Mouse (Mus musculus): ENCODE data around the gene 1700025C18Rik. TPM values are rescaled to one million over a fixed set of nuclear protein-coding genes. Genes with fewer than 3 reads are reported as not detected.

The 1700025C18Rik gene
- polyA plus RNA-seq, 1 experiment from 2014 or later = not detected

Other genes with a start within 250 kb of the 1700025C18Rik start
- 36.7 and 40.7 TPM in 2 replicates for gene Pltp, start 233.0 kb downstream of the 1700025C18Rik start, polyA plus RNA-seq (2016; fragmentation: Nextera tagmentation; extraction: Ambion mirVana)
- gene Pcif1, start 211.4 kb downstream of the 1700025C18Rik start, polyA plus RNA-seq (2016; fragmentation: Nextera tagmentation; extraction: Ambion mirVana) = 77.2 and 81.2 TPM in 2 replicates
- 17.4 and 18.2 TPM in 2 replicates for gene Zfp335, start 179.0 kb downstream of the 1700025C18Rik start, polyA plus RNA-seq (2016; fragmentation: Nextera tagmentation; extraction: Ambion mirVana)
- gene Mmp9, start 150.0 kb downstream of the 1700025C18Rik start, polyA plus RNA-seq (2016; fragmentation: Nextera tagmentation; extraction: Ambion mirVana) = 0.28 and 0.77 TPM in 2 replicates
- 1.5 and 1.7 TPM in 2 replicates for gene Slc12a5, start 129.9 kb downstream of the 1700025C18Rik start, polyA plus RNA-seq (2016; fragmentation: Nextera tagmentation; extraction: Ambion mirVana)
- gene Ncoa5, start 55.9 kb downstream of the 1700025C18Rik start, polyA plus RNA-seq (2016; fragmentation: Nextera tagmentation; extraction: Ambion mirVana) = 98.9 TPM in 2 replicates
- 5.0 and 6.2 TPM in 2 replicates for gene Cd40, start 35.1 kb downstream of the 1700025C18Rik start, polyA plus RNA-seq (2016; fragmentation: Nextera tagmentation; extraction: Ambion mirVana)
- gene Cdh22, start 144.1 kb upstream of the 1700025C18Rik start, polyA plus RNA-seq (2016; fragmentation: Nextera tagmentation; extraction: Ambion mirVana) = 0.91 and 1.1 TPM in 2 replicates
- 59.2 and 64.6 TPM in 2 replicates for gene Slc35c2, start 197.1 kb upstream of the 1700025C18Rik start, polyA plus RNA-seq (2016; fragmentation: Nextera tagmentation; extraction: Ambion mirVana)
- gene Elmo2, start 235.7 kb upstream of the 1700025C18Rik start, polyA plus RNA-seq (2016; fragmentation: Nextera tagmentation; extraction: Ambion mirVana) = 91.0 and 93.5 TPM in 2 replicates

Measured in embryonic facial prominence, embryonic 10.5 days (tissue).